Mouse (Mus musculus) ES-Bruce4 (cell line): Measurements from ENCODE around the gene Marveld1.

Experiments
- CTCF ChIP-seq: IDR thresholded peaks from one replicate; pipeline ENCODE4 v1.8.1; 2011; ENCODE audit warnings: low read depth, low read length
- EP300 ChIP-seq: IDR thresholded peaks from 2 replicates; pipeline ENCODE4 v1.6.1; 2011; ENCODE audit warnings: low read depth, low read length; ENCODE audit not compliant: insufficient read depth
- POLR2A ChIP-seq: IDR thresholded peaks from one replicate; pipeline ENCODE4 v1.8.1; 2011; ENCODE audit warnings: low read length; ENCODE audit not compliant: insufficient read depth

GRCm38 (mm10) chr19:42141998-42142397 is 5.2 kb upstream of the Marveld1 start:
- TF ChIP-seq POLR2A (peak; percentile 74), EP300 (no peak), CTCF (no peak)
